ENCODE assay signal across 16 mouse cellular contexts in the genomic region with DNA sequence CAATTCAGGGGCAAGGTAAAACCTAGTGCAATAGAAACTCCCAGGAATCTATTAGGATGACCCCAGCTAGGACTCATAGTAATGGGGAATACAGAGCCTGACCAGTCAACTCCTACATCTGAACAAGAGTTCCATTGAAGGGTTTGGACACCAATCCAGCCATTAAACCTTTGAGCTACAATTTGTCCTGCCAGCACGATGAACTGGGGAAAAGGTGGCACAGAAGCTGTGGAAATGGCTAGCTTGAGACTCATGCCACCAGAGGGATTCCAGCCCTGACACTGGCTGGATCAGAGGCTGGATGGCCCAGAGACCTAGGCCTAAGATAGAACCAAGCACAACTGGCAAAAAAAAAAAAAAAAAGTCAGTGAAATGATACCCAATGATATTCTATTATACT.
"Had no signal": no experiment of that assay in that cellular context is flagged by ENCODE, and none has a peak within 500 bp of the region (broad histone marks: within the 10 kb centered on the region; RNA-seq: fewer than 3 reads in every experiment).

No protein-coding gene starts in this region.

- H3K4me2 ChIP-seq: lung, embryonic 15.5 days; midbrain, embryonic 11.5 days; midbrain, embryonic 13.5 days; midbrain, embryonic 15.5 days; neural tube, embryonic 12.5 days had no signal

- H3K36me3 ChIP-seq: lung, embryonic 15.5 days; midbrain, embryonic 13.5 days; midbrain, embryonic 15.5 days; neural tube, embryonic 12.5 days had no signal

- H3K9ac ChIP-seq: lung, embryonic 15.5 days; midbrain, embryonic 13.5 days; midbrain, embryonic 15.5 days; neural tube, embryonic 12.5 days had no signal

- H3K9me3 ChIP-seq: lung, embryonic 15.5 days; megakaryocyte, embryonic 14.5 days; midbrain, embryonic 13.5 days; midbrain, embryonic 15.5 days; neural tube, embryonic 12.5 days had no signal

- H3K27me3 ChIP-seq: lung, embryonic 15.5 days; megakaryocyte, embryonic 14.5 days; midbrain, embryonic 13.5 days; midbrain, embryonic 15.5 days; neural tube, embryonic 12.5 days had no signal

- ATAC-seq: lung, postnatal 0 days; midbrain, embryonic 13.5 days; midbrain, embryonic 15.5 days had no signal

- H3K4me3 ChIP-seq: lung, embryonic 15.5 days; megakaryocyte, embryonic 14.5 days; midbrain, embryonic 13.5 days; midbrain, embryonic 15.5 days; neural tube, embryonic 12.5 days had no signal

- H3K4me1 ChIP-seq: midbrain, embryonic 13.5 days; midbrain, embryonic 15.5 days; neural tube, embryonic 12.5 days had no signal

- H3K27ac ChIP-seq: lung, embryonic 15.5 days; macrophage; midbrain, embryonic 13.5 days; midbrain, embryonic 15.5 days; neural tube, embryonic 12.5 days had no signal

- DNase-seq: lung, adult 2 months; lung, postnatal 14 days; lung, postnatal 36 days; right cerebral cortex, postnatal 14 days; spleen, adult 18-20 months; thymus, adult 18-20 months; thymus, postnatal 14 days; thymus, postnatal 36 days had no signal
